Mouse (Mus musculus) granulocyte monocyte progenitor cell, adult 5-6 weeks (primary cell): ENCODE results near the gene Ankdd1a. TPM values are rescaled to one million over a fixed set of nuclear protein-coding genes. Genes with fewer than 3 reads are reported as not detected.

Experiments used
- ATAC-seq: replicated peaks from 2 replicates; pipeline ENCODE4 v1.8.0; 2016; ENCODE audit warnings: mild to moderate bottlenecking, moderate TSS enrichment, inconsistent platforms; ENCODE audit not compliant: poor library complexity, severe bottlenecking
- total RNA-seq, 2 experiments: library from RNA; stranded (forward) in 1 of 2; stranded (reverse) in 1 of 2; fragments of 200-712, 200-1000 nt in 1 of 2; fragments of >200 nt in 1 of 2; fragmentation: Nextera tagmentation in 1 of 2; gene quantifications; 2 replicates each; pipeline ENCODE4 v1.2.3; 2014 to 2017

Gene Ankdd1a
- total RNA-seq, 2 experiments from 2014 or later: not detected

GRCm38 (mm10) chr9:65512520-65512919, 7.5 kb downstream of the Ankdd1a start:
- ATAC-seq: no peak

DNA sequence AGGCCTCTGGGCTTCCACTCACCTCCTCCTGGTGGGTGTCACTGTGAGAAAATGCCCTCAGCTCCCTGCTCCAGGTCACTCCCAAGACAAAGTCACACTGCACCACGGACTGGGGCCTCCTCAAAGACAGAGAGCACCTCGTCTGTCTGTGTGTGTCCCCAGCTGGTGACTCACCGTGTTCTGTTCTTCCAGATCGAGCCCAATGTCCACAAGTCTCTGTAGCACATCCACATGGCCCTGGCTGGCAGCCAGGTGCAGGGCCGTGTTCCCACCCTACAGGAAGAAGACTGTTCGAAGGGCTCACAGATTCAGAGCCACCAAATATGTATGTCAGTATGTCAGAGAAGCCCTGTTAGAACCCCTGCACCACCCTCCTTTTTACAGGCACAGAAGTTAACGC, 11.5 kb downstream of the Ankdd1a start:
- no peak for ATAC-seq

GRCm38 (mm10) chr9:65502721-65503505, 17.1 kb downstream of the Ankdd1a start:
- no peak for ATAC-seq

GRCm38 (mm10) chr9:65502146-65502545, 17.8 kb downstream of the Ankdd1a start:
- ATAC-seq: peak; percentile 67; the same call in 1 of the 2 replicates

GRCm38 (mm10) chr9:65492851-65493250, 27.1 kb downstream of the Ankdd1a start:
- peak; percentile 97 for ATAC-seq

GRCm38 (mm10) chr9:65492351-65492750, 27.6 kb downstream of the Ankdd1a start:
- no peak; the same call in 1 of the 2 replicates for ATAC-seq

- ATAC-seq: no peak
Observed at GRCm38 (mm10) chr9:65491476-65491875, 28.5 kb downstream of the Ankdd1a start.

GRCm38 (mm10) chr9:65480071-65480470, 39.9 kb downstream of the Ankdd1a start:
- ATAC-seq: no peak

GRCm38 (mm10) chr9:65479158-65479557, 40.8 kb downstream of the Ankdd1a start:
- no peak for ATAC-seq

- peak; percentile 79 for ATAC-seq
Observed at GRCm38 (mm10) chr9:65472769-65473168, 47.2 kb downstream of the Ankdd1a start.

GRCm38 (mm10) chr9:65467686-65468085, 52.3 kb downstream of the Ankdd1a start:
- ATAC-seq: no peak

DNA sequence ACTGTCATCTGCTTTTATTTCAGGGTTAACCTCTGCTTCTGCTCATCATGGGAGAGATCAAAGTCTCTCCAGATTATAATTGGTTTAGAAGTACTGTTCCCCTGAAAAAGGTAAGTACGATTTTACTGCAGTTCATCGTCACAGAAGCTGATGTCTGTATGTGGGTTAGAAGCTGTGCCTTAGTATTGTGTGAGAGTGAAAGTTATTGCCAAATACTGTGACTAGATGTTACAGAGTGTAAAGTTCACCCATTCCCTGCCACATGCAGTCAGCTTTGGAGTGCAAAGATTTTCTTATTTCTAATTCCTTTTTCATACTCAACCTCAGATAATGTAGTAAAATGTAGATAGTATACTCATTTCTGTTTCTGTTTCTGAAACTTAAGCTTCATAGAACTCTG, 54.8 kb downstream of the Ankdd1a start:
- ATAC-seq: no peak

DNA sequence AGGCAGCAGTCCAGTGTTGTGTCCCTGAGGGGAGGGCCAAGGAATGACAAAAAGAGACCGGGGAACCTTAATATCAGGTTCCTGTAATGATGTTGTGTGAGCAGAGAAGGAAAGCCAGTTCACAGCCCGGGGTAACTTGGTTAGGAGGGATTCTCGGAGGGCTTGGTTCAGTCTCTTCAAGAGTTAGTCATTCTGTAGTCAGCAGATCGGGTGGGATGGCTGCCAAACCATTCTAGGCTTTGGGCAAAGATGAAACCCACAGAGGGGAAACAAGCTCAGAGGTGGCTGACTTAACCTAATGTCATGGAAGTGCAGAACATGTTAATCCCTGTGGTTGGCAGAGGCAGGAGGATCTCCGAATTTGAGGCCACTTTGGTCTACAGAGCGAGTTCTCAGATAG, 55.8 kb downstream of the Ankdd1a start:
- no peak for ATAC-seq

GRCm38 (mm10) chr9:65462544-65462943, 57.4 kb downstream of the Ankdd1a start:
- no peak for ATAC-seq

DNA sequence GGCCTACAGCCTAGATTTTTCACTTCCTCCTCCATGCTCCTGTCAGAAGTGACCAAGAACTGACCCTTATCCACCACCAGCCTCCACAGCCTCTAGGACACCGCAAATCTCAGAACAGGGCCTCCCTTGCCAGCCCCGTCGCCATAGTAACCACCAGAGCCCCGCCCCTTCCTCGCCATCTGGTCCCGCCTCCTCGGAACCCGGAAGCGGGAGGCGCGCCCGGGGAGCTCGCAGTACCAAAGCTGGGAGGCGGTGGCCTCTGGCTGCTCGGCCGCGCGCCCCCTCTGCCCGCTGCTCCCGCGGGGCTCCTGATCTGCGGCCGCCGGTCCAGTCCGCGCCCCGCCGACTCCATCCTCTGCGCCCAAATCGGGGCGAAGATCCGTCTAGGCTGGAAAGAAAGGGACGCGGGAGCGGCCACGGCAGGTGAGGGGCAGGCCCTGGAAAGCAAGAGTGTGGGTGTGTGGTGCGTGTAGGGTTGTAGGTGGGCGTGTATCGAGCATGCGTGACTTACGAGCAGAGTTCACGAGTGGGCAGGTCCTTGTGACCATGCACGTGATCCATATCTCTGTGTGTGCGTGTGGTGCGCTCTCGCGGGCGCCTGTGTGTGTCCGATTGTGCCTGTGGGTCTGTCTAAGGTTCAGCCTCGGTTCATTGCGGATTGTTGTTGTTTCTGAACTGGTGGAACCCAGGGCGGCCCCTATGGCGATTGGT, 59.1 kb downstream of the Ankdd1a start, which contains the start of gene Spg21:
Gene Spg21, plus strand, starts transcription at position 216 of the 711 bp plus-strand sequence.
- ATAC-seq: peak; percentile 97

GRCm38 (mm10) chr9:65460198-65460597, 59.8 kb downstream of the Ankdd1a start:
- no peak for ATAC-seq

DNA sequence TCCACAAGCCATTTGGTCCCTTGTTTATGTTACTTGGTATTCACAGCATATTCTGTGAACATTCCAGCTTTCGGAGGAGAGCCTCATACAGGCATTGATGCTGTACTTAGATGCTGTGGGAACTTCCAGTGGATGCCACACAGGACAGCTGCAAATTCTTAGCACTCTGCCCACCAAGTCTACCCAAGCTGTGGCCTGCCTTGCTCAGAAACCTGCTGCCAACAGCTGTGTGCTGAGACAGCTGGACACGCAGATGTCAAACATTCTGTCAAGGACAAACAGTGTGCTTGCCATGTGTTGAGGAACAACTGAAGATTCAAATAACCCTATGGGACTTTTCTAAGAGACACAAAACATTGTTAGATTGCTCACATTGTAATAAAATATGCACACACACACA, 61.0 kb downstream of the Ankdd1a start:
- no peak for ATAC-seq

DNA sequence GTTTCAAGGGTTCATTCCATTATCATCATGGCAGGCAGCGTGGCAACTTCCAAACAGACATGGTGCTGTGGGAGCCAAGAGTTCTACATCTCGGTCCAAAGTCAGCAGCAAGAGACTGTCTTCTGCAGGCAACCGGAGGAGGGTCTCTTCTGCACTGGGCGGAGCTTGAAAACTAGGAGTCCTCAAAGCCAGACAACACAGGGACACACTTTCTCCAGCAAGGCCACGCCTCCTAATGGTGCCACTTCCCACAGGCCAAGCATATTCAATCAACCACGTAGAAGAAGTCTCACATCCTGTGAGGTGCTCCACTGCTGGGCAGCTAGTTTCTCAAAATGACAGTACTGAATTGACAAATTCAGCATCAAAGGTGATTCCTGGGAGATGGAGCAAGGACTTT, 72.0 kb downstream of the Ankdd1a start:
- no peak for ATAC-seq

DNA sequence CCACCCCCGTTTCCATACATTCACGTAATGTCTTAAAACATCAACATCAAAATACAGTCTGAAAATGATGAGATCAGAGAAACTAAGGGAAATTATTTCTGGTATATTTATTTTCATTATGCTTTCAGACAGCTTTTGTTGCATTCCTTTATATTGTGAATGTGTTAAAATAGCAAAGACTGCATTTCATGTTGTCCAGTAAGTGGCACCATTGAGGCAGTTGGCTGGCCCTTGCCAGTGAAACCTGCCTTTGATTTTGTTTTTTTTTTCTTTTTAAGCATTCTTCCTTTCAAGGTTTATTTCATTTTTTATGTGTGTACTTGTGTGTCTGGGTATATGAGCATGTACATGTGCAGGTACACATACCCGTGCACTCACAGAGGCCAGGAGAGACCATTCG, 75.3 kb downstream of the Ankdd1a start:
- no peak for ATAC-seq
